Mouse (Mus musculus) spleen, postnatal 36 days (tissue): ENCODE measurements around the gene Ttl.

Source experiments
- DNase-seq, 2 experiments: peaks; one replicate each; pipeline ENCODE4 v3.0.0; 2022; ENCODE audit warnings: low spot score in 2 of 2, mixed read lengths in 1 of 2

Gene Ttl

DNA sequence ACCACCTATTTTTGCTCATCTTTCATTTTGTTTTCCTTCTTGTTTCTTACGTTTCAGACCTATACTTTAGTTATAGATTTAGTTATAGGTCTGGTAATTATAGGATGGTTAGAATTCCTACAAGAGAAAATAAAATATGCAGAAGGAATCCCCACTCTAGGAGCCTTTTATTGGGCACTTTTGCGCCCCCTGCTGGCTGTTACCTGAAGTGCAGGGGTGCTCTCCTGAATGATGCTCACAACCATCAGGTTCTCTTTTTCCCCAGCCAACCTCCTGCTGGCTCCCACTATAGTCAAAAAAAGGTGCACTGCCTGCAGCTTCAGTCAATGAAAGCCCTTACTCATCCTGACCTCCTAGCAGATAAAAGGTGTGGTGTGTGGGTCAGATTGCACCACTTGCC is 19.2 kb downstream of the Ttl start:
- no peak for DNase-seq

DNA sequence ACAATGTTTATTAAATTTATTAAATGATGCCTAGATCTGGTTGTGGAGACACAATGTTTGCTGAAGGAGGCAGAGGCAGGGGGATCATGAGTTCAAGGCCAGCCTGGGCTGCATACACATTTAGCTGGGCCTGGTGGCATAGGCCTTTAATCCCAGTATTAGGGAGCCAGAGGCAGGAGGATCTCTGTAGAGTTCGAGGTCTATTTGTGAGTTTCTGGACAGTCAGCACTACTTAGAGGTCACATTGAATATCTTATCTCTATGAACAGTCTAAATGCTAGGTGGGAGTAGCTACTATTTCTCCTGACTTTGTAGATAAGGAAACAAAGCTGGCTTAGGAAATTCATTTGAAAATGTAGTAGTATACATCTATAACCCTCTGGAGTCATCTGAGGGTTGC is 21.8 kb downstream of the Ttl start:
- DNase-seq, result no peak

DNA sequence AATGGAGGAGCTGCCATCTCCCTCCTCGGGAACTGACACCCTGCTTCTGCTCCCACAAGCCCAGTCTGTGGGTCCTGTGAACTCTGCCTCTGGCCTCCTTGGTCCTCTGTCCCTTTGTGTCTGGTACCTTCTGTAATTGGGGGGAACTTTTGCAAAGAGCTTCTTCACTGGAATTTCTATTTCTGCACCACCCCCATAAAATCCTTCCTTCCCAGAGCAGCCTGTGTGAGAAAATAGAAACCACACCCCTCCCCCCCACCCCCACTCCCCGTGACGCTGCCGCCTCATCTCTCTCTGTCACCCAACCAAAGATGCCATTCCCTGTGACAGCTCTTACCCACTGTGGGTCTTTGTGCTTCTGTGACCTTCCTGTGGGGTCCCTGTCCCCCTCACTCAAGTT is 24.6 kb downstream of the Ttl start:
- no peak for DNase-seq

DNA sequence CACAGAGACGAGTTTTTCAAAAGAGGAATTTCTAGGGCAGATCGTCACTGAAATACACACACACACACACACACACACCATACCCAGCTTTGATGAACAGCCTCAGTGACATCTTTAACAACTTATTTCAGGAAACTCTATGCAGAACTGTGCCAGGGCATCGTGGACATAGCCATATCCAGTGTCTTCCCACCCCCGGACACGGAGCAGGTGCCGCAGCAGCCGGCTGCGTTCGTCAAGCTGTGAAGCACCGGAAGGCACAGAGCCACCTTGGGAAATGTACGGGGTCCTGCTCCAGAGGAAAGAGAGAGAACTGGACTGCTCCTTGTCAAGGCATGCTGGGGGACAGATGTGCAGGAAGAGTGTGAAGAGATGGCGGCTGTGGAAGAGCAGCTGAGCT is 27.1 kb downstream of the Ttl start:
- no peak for DNase-seq

DNA sequence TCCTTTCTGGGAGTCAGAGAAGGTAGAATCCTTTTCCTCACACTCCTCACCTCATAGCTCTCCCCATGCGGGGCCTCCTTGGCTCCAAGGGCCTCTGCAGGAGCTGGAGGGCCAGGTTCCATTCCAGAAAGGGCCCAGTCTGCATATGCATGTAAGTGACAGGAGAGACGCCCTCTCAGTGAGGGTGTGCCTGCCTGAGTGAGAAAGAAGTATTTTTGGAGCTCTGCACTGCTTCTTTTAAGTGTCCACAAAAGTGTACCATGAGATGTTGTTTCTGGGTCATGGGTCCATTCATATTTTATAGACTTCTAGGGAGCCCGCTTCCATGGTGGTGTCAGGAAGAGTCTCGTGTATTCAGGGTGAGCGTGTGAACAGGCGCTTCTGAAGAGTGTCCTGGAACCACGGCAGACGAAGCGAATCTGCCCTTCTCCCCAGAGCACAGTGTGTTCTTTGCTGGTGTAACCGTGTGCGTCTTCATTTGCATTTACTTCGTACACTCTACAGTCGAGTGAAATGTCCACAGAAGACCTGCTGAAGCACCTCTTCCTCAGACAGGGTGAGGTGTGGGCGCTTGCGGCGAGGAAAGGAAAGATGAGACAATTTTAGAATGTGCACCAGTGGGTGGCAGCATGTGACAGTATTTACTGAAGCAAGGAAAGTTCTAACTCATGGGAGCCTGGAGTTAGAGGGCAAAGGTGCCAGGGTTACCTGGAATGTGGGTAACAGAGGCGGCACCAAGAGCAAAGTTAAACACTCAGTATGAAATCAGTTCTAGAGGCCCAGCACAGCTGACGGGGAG is 28.4 kb downstream of the Ttl start:
- DNase-seq, result peak; percentile 54 to 66

DNA sequence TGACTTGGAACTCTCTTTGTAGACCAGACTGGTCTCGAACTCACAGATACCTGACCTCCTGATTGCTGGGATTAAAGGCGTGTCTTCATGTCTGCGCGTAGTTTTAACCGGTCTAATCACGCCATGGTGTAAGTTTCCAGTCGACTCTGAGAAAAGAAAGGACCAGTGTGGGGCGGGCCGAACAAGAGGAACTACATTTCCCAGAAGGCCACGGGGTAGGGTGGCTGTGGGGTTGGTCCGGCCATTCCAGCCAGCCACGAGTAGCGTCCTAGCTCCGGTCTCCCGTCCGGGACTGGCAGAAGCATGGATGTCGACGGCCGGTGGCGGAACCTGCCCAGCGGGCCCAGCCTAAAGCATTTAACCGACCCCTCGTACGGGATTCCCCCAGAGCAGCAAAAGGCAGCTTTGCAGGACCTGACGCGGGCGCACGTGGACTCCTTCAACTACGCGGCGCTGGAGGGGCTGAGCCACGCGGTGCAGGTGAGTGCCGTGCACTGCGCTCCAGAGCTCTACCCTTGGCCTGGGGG is 35.1 kb downstream of the Ttl start, which contains the start of gene Polr1b:
TSS of gene Polr1b (plus strand) at position 212 of the 527 bp plus-strand sequence.
- DNase-seq, result peak; percentile 88 to 90

DNA sequence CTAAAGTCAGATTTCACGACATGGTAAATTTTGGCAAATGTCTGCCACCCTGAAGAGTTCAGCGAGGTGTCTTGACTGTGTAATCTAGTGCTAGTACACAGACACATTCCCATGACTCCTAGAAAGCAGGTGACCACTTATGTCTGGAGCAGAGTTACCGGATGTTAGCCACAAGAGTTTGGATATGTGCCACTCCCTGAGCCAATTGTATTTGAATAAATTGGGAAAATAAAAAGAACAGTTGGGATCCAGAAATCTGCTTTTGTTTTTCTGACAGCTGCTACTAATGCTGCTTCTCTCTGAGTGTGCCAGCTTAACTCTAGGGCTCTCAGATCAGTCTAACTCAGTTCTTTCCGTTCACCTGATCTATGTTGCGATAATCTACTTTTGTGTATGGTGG is 47.2 kb downstream of the Ttl start:
- no peak for DNase-seq

DNA sequence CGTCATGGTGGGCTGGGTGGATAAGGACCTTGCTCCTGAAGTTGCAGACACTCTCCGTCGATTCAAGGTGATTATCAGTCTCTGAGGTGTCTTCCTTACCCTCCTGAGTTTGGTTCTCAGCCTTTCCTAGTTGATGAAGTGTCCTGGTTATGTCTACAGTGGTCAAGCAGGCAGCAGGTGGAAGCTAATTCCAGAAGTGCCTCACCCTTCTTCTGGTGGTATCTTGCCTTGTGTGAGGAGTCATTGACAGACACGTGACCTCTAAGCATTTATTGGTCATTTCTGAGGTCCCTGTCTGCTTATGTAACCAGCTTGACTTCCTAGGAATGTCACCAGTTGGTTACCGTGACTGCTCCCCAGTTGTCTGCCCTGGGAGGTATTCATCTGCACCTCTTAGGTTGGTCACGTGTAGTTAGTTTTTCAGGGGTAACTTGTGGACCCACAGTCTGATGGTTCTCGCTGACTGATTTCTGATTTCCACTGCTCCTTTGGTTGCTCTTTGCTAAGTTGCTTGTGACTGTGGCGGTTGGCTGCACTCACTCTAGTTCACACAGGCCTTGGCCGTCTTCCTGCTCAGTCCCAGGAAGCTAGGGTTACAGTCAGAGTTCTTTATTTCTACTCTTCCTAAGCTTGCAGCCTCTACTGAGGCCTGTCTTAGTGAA is 50.1 kb downstream of the Ttl start:
- no peak for DNase-seq

DNA sequence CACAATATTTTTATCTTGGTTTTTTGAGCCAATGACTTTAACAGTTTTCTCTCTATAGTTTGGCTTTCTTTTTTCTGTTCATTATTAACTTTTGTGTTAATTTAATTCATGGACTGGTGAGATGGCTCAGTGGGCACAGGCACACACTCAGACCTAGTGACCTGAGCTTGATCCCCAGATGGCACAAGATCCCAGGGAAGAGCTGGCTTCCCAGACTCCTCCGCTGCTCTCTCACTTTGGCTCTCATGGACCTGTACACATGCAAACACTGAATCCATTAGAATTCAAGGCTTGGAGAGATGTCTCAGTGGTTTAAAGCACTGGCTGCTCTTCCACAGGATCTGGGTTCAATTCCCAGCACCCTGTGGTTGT is 50.6 kb downstream of the Ttl start:
- DNase-seq, result no peak

DNA sequence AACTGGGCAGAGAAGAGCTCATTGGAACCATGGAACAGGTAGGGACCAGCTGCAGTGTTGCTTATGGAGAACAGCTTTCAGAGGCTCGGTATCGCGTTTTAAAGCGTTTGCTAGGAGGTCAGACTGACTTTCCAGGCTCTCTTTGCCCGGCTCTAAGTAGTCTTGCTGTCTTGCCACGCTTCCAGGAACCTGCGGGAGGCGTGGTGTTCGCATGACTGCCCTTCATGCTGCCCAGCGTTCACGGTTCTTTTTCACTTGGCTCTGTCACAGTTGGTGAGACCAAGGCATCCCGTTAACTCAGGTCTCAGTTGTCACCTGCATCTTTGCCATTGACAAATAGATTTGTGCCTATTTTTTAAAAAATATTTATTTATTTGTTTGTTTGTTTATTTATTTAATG is 52.3 kb downstream of the Ttl start:
- no peak for DNase-seq

DNA sequence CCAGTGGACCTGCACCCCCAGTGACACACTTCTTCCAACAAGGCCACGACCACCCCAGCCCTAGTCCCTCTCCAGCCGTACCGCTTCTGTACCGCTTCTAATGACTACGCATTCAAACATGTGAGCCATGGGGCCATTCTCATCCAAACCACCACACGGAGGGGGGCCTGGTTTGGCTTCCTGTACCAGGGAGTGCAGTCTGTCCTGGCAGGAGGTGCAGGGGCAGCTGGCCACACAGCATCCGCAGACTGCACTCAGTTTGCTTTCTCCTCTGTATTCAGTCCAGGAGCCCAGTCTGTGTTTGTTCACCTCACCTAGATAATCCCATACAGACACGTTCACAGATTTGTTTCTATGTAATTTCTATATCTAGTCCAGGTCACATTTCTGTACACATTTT is 56.2 kb downstream of the Ttl start:
- no peak for DNase-seq

DNA sequence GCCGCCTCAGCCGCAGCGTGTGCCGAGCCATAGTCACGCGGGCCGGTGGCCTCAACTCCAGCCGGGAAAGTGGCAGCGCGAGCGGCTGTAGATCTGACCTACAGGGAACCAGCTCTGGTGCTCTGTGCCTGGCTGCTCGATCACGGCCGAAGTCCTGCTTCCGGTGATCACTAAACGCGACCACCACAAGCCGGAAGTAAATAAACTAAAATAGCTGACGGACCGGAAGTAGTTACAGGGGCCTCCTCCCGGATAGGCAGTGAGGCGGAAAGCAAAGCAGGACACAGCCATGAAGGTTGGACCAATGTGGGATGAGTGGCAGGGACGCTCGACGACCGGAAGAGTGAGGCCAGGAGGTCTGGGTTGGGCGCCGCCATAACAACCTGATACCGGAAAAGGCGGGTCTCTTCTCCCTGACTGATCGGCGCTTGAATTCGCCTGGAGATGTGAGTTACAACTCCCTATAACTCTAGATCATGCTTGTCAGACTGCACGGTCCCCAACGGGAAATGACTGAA is 63.7 kb downstream of the Ttl start, which contains the start of gene Chchd5:
TSS of gene Chchd5 (plus strand) at position 289 of the 518 bp plus-strand sequence.
- DNase-seq, result peak; percentile 85 to 90

DNA sequence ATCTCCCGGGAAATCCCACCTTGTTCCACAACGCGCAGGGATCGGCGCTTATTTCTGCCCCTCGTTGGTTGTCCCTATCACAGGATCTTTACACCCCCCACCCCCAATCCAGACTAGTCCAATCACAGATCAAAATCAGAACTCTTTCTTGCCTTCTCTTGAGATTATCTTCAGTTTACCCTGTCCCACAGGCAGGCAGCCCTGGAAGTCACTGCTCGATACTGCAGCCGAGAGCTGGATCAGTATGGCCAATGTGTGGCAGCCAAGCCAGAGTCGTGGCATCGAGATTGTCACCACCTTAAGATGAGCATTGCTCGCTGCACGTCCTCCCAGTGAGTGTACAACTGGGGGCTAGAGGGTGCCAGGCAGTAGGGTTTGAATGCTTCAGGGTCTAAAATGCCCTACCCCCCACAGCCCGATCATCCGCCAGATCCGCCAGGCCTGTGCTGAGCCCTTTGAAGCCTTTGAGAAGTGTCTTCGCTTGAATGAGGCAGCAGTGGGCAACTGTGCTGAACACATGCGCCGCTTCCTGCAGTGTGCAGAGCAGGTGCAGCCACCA is 64.3 kb downstream of the Ttl start:
- DNase-seq, result peak; percentile 55 to 62

DNA sequence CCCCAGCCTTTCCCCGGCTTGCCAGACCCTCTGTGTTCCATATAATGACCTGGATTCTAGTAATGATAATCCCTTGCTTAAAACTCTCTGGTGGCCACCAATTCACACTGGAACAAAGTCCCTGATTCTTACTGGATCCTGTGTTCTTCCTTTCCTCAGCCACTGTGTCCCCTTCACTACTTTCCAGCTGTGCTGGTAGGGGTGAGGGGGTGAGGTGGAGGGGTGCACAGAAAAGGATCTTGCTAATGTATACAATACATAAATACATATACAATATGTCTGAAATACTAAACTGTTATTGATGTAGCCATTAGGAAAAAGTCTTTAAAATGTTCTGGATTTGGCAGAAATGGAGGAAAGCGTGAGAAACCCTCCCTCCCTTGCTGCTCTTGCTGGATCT is 65.0 kb downstream of the Ttl start:
- DNase-seq, result no peak

DNA sequence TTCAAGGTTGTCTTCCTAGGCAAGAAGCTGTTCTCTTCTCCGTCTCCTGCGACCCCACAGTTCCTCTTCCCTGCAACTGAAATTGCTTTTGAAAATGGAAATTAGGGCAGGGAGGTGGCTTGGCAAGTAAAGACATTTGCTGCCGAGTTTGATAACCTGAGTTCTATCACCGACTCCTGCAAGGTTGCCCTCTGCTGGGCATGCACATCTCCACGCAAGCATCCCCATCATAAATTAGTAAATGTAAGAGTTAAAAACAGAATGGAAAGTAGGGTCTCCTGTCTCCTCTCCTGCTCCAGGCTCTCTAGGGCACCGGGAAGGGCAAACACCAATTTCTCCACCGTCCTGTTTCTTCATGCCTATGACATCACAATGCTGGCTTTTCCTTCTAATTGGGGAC is 66.5 kb downstream of the Ttl start:
- no peak for DNase-seq

DNA sequence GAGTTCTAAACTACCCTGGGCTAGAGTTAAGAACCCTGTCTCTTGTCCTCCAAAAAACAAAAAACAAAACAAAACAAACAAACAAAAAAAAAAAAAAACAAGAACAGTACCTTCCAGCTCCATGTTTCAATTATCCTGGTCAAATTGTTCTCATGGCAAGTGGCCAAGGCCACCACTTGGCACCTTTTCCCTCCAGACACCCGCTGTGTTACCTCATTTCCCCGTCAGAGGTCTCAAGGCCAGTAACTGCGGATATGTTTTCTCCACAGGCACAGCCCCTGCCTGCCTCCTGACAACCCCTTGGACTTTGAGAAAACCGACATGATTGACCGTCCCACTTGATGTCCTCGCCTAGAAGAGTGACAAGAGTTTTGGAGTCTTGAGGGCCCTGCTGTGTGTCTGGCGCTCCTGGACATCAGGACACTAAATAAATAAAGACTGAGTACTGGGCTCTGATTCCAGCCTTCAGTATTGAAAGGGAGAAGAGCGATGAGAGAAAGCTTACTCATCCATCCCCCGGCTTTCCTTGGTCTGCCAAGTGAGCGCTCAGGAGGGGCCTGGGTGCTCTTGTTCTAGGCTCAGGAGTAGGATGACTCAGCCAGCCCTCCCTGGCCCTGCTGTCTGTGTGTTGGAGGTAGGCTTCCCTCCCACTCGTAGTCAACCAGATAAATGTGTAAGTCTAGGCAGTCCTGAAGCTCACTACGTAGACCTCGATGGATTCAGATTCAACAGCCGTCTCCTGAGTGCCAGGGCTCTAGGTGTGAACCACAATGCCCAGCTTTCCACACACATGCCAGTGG is 67.5 kb downstream of the Ttl start:
- no peak for DNase-seq

DNA sequence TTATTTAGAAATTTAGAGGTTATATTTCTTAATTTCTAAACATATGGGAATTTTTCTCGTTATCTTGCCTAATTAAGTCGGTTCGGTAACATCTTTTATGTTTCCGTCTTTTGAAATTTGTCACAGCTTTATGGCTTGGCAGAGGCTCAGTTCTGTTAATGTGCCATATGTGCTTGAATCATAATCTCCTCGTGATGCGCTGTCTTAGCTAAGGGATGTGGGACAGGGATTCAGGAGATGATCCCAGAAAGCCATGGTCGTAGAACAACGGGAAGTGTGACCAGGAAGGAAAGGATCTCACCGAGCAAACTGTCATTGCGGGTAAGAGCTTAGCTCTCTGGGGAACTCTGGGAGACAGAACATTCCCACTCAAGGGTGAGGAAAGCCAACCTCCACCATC is 74.2 kb downstream of the Ttl start:
- no peak for DNase-seq
